Mouse (Mus musculus): ENCODE results near the gene Cyp26b1. TPM values are rescaled to one million over a fixed set of nuclear protein-coding genes. Genes with fewer than 3 reads are reported as not detected.

Cyp26b1 gene
- polyA plus RNA-seq, 1 experiment from 2014 or later = 10.2 TPM

DNA sequence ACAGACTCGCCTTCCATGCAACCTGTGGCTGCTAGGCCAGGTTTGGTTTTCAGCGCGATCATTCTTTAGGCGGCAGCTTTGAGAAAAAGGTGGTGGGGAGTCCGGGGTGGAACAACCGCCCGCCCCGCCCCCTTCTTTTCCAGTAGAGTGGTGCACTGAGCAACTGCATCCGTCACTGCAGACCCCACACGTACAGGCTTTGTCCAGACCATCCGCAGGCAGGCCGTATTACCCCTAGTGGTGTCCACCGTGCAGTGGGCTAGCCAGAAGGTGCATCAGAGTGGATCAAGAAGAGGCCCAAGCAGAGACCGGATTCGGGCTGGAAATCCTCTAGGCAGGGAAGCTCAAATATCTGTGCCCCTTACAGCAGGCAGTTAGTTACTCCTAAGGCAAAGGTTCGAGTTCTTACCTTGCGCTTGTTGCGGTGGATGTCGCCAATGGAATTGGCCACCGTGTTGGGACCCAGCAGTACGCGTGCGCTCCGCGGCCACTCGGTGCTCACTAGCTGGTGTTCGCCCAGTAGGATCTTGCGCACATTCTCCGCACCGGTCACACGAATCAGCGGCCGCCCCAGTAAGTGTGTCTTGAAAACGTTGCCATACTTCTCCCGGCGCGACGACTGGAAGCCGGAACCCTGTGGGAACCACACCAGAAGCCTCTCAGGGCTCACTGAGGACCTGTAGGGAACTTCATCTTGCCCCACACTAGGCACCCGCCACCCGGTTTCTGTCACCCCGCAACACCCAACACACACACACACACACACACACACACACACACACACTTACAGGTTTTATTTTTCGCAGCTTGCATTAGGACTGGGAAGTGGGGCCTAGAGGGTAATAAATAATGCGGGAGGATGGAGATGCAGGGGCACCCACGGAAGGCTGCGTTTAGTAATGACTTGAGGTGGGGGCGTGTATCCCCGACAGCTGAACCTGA, 9.6 kb downstream of the Cyp26b1 start:
- peak; percentile 47; the same call in 1 of the 2 replicates for ATAC-seq
- H3K36me3 ChIP-seq (ENCODE audit: control insufficient read depth, insufficient read depth, low read length) = no peaks in the 10 kb centered on the region
- no peaks in the 10 kb centered on the region for H3K9me3 ChIP-seq (replicated peaks; ENCODE audit: control insufficient read depth, low read length, poor library complexity, severe bottlenecking)
- no peak overlapping the region for H3K9ac ChIP-seq (ENCODE audit: low read depth, low read length)
- H3K27ac ChIP-seq (ENCODE audit: low read length) = no peak overlapping the region
- peaks cover 46% of the 10 kb centered on the region for H3K27me3 ChIP-seq (ENCODE audit: control insufficient read depth, insufficient read depth, low read depth, low read length)
- H3K4me3 ChIP-seq (ENCODE audit: low read depth, low read length) = peak overlapping the region; percentile 30
- H3K4me1 ChIP-seq (ENCODE audit: control insufficient read depth, insufficient read depth, low read length) = peaks cover 54% of the 10 kb centered on the region
- WGBS = 2% methylated on average over 48 of the region's 48 CpGs
- peak overlapping the region; percentile 57 for H3K4me2 ChIP-seq (ENCODE audit: low read length)

DNA sequence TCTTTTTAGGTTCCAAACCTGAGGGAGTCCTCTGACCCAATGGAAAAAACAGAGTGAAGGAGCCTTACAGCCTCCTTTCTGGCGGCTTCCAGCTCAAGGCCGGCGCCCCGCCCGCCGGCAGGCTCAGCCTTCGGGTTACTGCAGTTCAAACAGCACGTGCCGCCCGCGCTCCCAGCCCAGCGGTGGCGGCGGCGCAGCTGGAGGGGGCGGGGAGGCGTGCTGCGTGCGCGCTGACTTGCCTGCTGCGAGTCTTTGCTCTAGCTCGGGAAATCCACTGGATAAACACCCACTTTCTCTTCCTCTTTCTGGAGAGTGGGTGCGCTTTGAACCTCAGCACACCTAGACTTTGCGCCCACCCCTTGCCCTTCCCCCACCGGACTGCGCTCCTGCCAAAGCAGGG, 10.3 kb downstream of the Cyp26b1 start:
- Histone ChIP-seq H3K4me2 (ENCODE audit: low read length) (peak overlapping the region; percentile 57), H3K9ac (ENCODE audit: low read depth, low read length) (0 out of 2 replicates have a peak overlapping the region, but pooled peaks have one; percentile 27), H3K9me3 (replicated peaks; ENCODE audit: control insufficient read depth, low read length, poor library complexity, severe bottlenecking) (no peaks in the 10 kb centered on the region), H3K4me3 (ENCODE audit: low read depth, low read length) (peak overlapping the region; percentile 30), H3K4me1 (ENCODE audit: control insufficient read depth, insufficient read depth, low read length) (peaks cover 48% of the 10 kb centered on the region), H3K36me3 (ENCODE audit: control insufficient read depth, insufficient read depth, low read length) (no peaks in the 10 kb centered on the region), H3K27me3 (ENCODE audit: control insufficient read depth, insufficient read depth, low read depth, low read length) (peaks cover 42% of the 10 kb centered on the region), H3K27ac (ENCODE audit: low read length) (no peak overlapping the region)
- under 1% methylated on average over 26 of the region's 26 CpGs for WGBS
- 0 out of 2 replicates have a peak, but pooled peaks have one; percentile 46 for ATAC-seq

DNA sequence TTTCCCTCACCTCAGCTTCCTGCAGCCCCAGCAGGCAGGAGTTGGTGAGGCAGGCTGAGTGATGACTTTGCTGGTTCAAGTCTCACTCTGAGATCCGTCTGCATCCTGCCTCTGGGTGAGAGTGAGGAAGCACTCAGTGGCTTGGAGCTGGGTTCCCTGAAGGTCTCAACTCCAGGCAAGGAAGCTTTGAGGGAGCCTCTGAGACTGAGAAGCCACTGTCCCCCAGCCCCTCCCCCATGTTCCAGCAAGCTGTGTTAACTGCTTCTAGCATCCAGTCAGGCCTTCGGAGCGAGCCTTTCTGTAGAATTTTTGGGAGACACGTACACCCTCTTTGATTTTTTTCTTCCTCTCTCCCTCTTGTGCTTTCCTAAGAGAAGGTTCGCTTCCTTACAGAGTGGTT, 10.9 kb downstream of the Cyp26b1 start:
- Histone ChIP-seq H3K4me2 (ENCODE audit: low read length) (peak overlapping the region; percentile 57; the same call in 1 of the 2 replicates), H3K36me3 (ENCODE audit: control insufficient read depth, insufficient read depth, low read length) (no peaks in the 10 kb centered on the region), H3K9ac (ENCODE audit: low read depth, low read length) (no peak overlapping the region), H3K9me3 (replicated peaks; ENCODE audit: control insufficient read depth, low read length, poor library complexity, severe bottlenecking) (no peaks in the 10 kb centered on the region), H3K27me3 (ENCODE audit: control insufficient read depth, insufficient read depth, low read depth, low read length) (peaks cover 37% of the 10 kb centered on the region), H3K4me3 (ENCODE audit: low read depth, low read length) (no peak overlapping the region; the same call in 1 of the 2 replicates), H3K4me1 (ENCODE audit: control insufficient read depth, insufficient read depth, low read length) (peaks cover 42% of the 10 kb centered on the region), H3K27ac (ENCODE audit: low read length) (no peak overlapping the region)
- no peak for ATAC-seq
- WGBS = 17% methylated on average over 5 of the region's 5 CpGs

DNA sequence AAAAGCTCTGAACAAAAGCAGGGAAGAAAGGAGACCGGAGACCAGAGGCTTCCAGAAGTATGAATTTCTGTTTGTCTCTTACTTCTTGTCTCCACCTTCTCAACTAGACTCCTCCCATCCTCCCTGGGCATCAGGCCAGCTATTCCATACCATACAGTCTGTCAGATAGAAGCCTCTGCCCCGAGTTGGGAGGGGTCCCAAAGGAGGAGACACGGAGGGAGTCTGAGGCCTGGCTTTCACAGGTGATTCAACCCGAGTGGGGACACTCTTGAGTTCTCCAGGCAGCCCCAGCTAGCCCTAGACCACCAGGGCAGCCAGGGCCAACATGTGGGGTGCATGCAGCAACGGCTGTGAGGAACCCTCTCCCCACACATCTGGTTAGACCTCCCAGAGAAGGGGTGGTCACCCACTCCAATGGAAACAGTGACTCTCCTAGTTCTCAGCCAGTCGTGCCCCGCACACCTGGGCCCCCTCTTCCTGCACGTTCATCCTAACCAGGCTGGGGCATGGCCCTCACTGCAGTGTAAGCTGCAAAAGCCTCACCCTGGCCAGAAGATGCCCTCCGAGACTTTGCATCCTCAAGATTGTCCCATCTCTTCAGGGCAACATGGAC, 11.8 kb downstream of the Cyp26b1 start:
- Histone ChIP-seq H3K27ac (ENCODE audit: low read length) (no peak overlapping the region), H3K27me3 (ENCODE audit: control insufficient read depth, insufficient read depth, low read depth, low read length) (peaks cover 35% of the 10 kb centered on the region), H3K4me2 (ENCODE audit: low read length) (no peak overlapping the region), H3K9me3 (replicated peaks; ENCODE audit: control insufficient read depth, low read length, poor library complexity, severe bottlenecking) (no peaks in the 10 kb centered on the region), H3K4me3 (ENCODE audit: low read depth, low read length) (no peak overlapping the region), H3K4me1 (ENCODE audit: control insufficient read depth, insufficient read depth, low read length) (peaks cover 34% of the 10 kb centered on the region), H3K36me3 (ENCODE audit: control insufficient read depth, insufficient read depth, low read length) (no peaks in the 10 kb centered on the region), H3K9ac (ENCODE audit: low read depth, low read length) (no peak overlapping the region)
- WGBS = 61% methylated on average over 9 of the region's 9 CpGs
- ATAC-seq = no peak

DNA sequence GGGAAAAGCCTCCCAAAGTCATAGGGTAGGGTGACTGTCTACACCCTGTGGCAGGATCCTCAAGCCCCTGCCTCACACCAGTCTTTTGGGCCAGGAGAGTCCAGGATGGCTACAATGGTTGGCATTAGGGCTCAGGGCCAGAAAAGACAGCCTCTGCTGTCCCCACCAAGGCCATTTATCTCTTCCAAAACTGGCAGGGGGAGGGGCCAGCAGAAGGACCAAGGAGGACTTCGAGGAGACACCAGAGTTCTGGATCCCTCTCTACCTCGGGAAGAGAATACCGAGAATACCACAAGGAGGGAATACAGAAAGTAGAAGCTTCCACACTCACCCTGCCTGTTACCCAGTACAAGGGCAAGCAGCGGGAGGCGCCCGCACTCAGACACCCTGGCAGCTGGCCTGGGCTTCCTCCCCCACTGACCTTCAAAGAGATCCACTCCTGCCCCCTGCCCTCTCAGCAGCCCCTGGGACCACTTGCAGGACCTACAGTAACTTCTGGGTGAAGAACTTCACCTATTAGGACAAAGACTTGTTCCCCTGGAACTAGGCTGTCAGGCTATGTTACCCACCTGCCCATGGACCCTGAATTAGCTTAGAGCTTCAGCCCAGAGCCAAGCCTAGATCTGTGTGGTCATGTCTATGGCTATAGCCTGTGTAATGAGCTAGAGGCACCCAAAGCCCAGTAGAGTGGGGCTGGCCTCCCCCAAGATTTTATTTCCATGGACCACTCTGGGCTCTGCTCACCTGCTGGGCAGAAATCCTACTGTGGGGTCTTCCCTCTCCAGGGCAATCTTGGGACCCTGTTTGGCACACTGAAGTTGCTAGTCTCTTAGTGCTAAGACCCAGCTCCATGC, 12.5 kb downstream of the Cyp26b1 start:
- Histone ChIP-seq H3K9ac (ENCODE audit: low read depth, low read length) (no peak overlapping the region), H3K4me1 (ENCODE audit: control insufficient read depth, insufficient read depth, low read length) (peaks cover 30% of the 10 kb centered on the region), H3K9me3 (replicated peaks; ENCODE audit: control insufficient read depth, low read length, poor library complexity, severe bottlenecking) (no peaks in the 10 kb centered on the region), H3K4me3 (ENCODE audit: low read depth, low read length) (no peak overlapping the region), H3K27ac (ENCODE audit: low read length) (no peak overlapping the region), H3K27me3 (ENCODE audit: control insufficient read depth, insufficient read depth, low read depth, low read length) (peaks cover 40% of the 10 kb centered on the region), H3K4me2 (ENCODE audit: low read length) (no peak overlapping the region), H3K36me3 (ENCODE audit: control insufficient read depth, insufficient read depth, low read length) (no peaks in the 10 kb centered on the region)
- no peak for ATAC-seq
- 62% methylated on average over 6 of the region's 6 CpGs for WGBS

DNA sequence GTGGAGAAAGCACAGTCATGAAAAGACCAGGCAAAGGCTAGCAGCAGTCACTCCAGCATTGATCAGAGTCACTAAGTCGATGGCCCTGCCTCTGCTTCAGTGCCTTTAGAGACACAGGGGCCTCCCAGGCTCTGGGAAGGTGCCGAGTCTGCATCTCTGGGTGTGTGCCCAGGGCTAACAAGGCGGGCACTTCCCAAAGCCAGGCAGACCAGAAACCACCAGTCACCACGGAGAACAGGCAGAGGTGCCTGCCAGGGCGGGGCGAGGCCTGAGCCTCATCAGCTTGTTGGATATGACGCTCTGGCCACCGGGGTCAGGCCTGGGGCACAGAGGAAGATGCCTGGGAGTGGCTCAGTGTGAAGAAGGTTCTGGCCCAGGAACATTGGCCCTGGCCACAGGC, 14.2 kb downstream of the Cyp26b1 start:
- no peaks in the 10 kb centered on the region for H3K36me3 ChIP-seq (ENCODE audit: control insufficient read depth, insufficient read depth, low read length)
- H3K4me3 ChIP-seq (ENCODE audit: low read depth, low read length) = no peak overlapping the region
- H3K4me1 ChIP-seq (ENCODE audit: control insufficient read depth, insufficient read depth, low read length) = peaks cover 14% of the 10 kb centered on the region
- WGBS = 70% methylated on average over 8 of the region's 8 CpGs
- no peak overlapping the region for H3K4me2 ChIP-seq (ENCODE audit: low read length)
- H3K9me3 ChIP-seq (replicated peaks; ENCODE audit: control insufficient read depth, low read length, poor library complexity, severe bottlenecking) = no peaks in the 10 kb centered on the region
- no peak for ATAC-seq
- no peak overlapping the region for H3K27ac ChIP-seq (ENCODE audit: low read length)
- H3K9ac ChIP-seq (ENCODE audit: low read depth, low read length) = no peak overlapping the region
- peaks cover 40% of the 10 kb centered on the region for H3K27me3 ChIP-seq (ENCODE audit: control insufficient read depth, insufficient read depth, low read depth, low read length)

DNA sequence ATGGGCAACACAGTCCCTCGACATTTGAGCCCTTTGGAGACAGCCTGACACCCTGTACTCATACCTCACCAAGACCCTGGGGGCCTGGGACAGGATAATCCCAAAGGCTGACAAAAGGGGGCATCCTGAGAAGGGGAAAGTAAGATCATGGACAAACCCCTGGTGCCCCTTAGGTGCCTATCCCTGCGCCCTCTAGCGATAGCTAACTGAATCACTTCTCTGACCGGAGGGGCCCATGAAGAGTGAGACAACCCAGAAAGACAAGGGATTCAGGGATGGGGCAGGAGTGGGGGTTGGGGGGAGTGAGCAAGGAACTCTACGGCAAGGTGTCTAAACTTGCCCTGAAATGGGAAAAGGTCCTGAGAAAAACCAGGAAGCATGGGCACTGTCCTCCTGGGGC, 14.8 kb downstream of the Cyp26b1 start:
- Histone ChIP-seq H3K27me3 (ENCODE audit: control insufficient read depth, insufficient read depth, low read depth, low read length) (peaks cover 38% of the 10 kb centered on the region), H3K9me3 (replicated peaks; ENCODE audit: control insufficient read depth, low read length, poor library complexity, severe bottlenecking) (no peaks in the 10 kb centered on the region), H3K4me2 (ENCODE audit: low read length) (no peak overlapping the region), H3K4me3 (ENCODE audit: low read depth, low read length) (no peak overlapping the region), H3K4me1 (ENCODE audit: control insufficient read depth, insufficient read depth, low read length) (peaks cover 9% of the 10 kb centered on the region), H3K27ac (ENCODE audit: low read length) (no peak overlapping the region), H3K36me3 (ENCODE audit: control insufficient read depth, insufficient read depth, low read length) (no peaks in the 10 kb centered on the region), H3K9ac (ENCODE audit: low read depth, low read length) (no peak overlapping the region)
- ATAC-seq = no peak
- 7% methylated on average over 5 of the region's 5 CpGs for WGBS

DNA sequence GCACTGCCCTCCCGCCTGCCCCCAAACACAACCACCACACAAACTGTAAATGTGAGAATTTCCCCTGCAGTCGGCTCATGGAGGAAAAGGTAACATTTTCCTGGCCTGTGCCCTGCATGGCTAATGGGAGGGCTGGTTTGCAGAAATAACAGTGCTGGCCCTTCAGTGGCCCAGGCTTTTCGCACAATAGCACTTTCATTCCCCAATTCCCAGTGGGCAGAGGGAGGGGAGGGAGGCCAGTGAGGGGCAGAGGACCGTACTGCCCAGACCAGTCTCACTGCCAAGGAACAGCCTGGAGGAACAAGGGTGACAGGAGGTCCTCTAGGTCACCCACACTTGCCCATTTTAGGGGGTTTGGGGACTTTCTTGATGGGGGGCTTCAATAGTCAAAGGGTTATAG, 15.8 kb downstream of the Cyp26b1 start:
- Histone ChIP-seq H3K9me3 (replicated peaks; ENCODE audit: control insufficient read depth, low read length, poor library complexity, severe bottlenecking) (no peaks in the 10 kb centered on the region), H3K27ac (ENCODE audit: low read length) (no peak overlapping the region), H3K4me3 (ENCODE audit: low read depth, low read length) (no peak overlapping the region), H3K9ac (ENCODE audit: low read depth, low read length) (no peak overlapping the region), H3K36me3 (ENCODE audit: control insufficient read depth, insufficient read depth, low read length) (no peaks in the 10 kb centered on the region), H3K4me1 (ENCODE audit: control insufficient read depth, insufficient read depth, low read length) (no peaks in the 10 kb centered on the region), H3K27me3 (ENCODE audit: control insufficient read depth, insufficient read depth, low read depth, low read length) (peaks cover 29% of the 10 kb centered on the region), H3K4me2 (ENCODE audit: low read length) (no peak overlapping the region)
- ATAC-seq = no peak
- WGBS = 62% methylated on average over 4 of the region's 4 CpGs
